Mouse (Mus musculus): ENCODE data around the gene Snx11.
"Not testable (repeated sequence)": the region's sequence is repeated elsewhere in the genome, so short reads cannot be mapped to it uniquely, and the experiment has no call there.

DNA sequence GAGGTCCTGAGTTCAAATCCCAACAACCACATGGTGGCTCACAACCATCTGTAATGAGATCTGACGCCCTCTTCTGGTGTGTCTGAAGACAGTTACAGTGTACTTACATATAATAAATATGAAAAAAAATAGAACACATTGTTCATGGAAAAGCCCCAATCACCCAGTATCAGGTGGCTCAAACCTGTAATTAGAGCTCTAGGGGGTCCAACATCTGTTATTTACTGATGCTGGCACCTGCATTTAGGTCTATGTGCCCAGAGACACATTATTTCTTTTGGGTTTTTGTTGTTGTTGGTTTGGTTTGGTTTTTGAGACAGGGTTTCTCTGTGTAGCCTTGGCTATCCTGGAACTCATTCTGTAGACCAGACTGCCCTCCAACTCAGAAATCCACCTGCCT lies 33.8 kb upstream of the Snx11 start:
- not testable (repeated sequence) for TF ChIP-seq EP300, CTCF (IDR thresholded peaks at IDR 0.05; ENCODE audit: low read depth)
